Mouse (Mus musculus) spleen, postnatal 4 days (tissue): ENCODE data around the gene Ran.

Experiments used
- DNase-seq, 2 experiments: peaks; one replicate each; pipeline ENCODE4 v3.0.0; 2022; ENCODE audit warnings: low spot score in 2 of 2

Ran gene

GRCm38 (mm10) chr5:129063792-129064087 lies 43.9 kb downstream of the Ran start:
- no peak for DNase-seq

GRCm38 (mm10) chr5:129064186-129064585 lies 44.3 kb downstream of the Ran start:
- no peak for DNase-seq

GRCm38 (mm10) chr5:129065301-129065700 lies 45.4 kb downstream of the Ran start:
- DNase-seq: no peak

GRCm38 (mm10) chr5:129065946-129066345 lies 46.1 kb downstream of the Ran start:
- no peak for DNase-seq

- DNase-seq: no peak
These were observed 46.8 kb downstream of the Ran start for GRCm38 (mm10) chr5:129066541-129067230.

- no peak for DNase-seq
These were observed 47.5 kb downstream of the Ran start for GRCm38 (mm10) chr5:129067231-129067834.

- no peak for DNase-seq
These were observed 52.0 kb downstream of the Ran start for GRCm38 (mm10) chr5:129071761-129072280.

GRCm38 (mm10) chr5:129073404-129073803 lies 53.5 kb downstream of the Ran start:
- no peak for DNase-seq
